Mouse (Mus musculus) embryo, embryonic 9.5 days (tissue): Measurements from ENCODE around the gene Sp6.

Source experiments
- DNase-seq: peaks from one replicate; pipeline ENCODE4 v3.0.0-alpha.2; 2017; ENCODE audit errors: extremely low spot score

The Sp6 gene

GRCm38 (mm10) chr11:97063274-97063920 is 50.2 kb downstream of the Sp6 start:
- no peak for DNase-seq

GRCm38 (mm10) chr11:97063921-97064295 is 50.7 kb downstream of the Sp6 start:
- no peak for DNase-seq

GRCm38 (mm10) chr11:97065538-97066295 is 52.5 kb downstream of the Sp6 start:
- DNase-seq = no peak

- peak; percentile 12 for DNase-seq
Measured at GRCm38 (mm10) chr11:97066656-97067360, 53.6 kb downstream of the Sp6 start.

- DNase-seq = no peak
Measured at GRCm38 (mm10) chr11:97069333-97069732, 56.1 kb downstream of the Sp6 start.

- no peak for DNase-seq
Measured at GRCm38 (mm10) chr11:97069770-97070169, 56.6 kb downstream of the Sp6 start.

- DNase-seq = no peak
Measured at GRCm38 (mm10) chr11:97071129-97071528, 57.9 kb downstream of the Sp6 start.

- peak; percentile 72 for DNase-seq
Measured at GRCm38 (mm10) chr11:97072533-97072932, 59.3 kb downstream of the Sp6 start.

- no peak for DNase-seq
Measured at GRCm38 (mm10) chr11:97074235-97074634, 61.0 kb downstream of the Sp6 start.
